Mouse (Mus musculus): ENCODE results near the gene Dnaic1.

DNA sequence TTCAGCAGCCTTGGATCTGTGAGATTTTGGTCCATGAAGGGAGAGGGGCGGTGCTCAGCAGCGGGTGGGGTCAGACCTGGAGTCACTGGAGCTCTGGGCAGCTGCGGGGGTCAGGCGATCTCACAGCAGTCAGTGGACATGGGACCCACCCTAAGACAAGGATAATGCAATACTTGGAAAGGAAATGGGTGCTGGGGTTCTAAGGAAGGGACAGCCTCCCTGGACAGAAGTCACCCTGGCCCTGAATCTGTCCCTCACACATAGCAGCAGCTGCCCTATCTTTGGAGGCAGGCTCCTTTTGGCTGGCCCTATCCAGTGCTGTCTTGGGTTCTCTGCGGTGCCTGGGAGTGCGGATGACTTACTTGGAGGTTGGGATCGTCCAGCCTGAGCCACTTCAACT, 45.7 kb upstream of the Dnaic1 start:
- no peak for TF ChIP-seq CTCF (IDR thresholded peaks at IDR 0.05; ENCODE audit: borderline replicate concordance, control insufficient read depth, extremely low read depth, insufficient read depth, low read length, poor library complexity)
- no peak for TF ChIP-seq POLR2A (IDR thresholded peaks at IDR 0.05; ENCODE audit: control insufficient read depth, extremely low read depth, insufficient read depth, low read length, poor library complexity)

Measured in thymus, adult 2 months (tissue).